Mouse (Mus musculus) cerebellum, adult 18-20 months (tissue): ENCODE results near the gene Osbpl6.
"Not testable (repeated sequence)": the region's sequence is repeated elsewhere in the genome, so short reads cannot be mapped to it uniquely, and the experiment has no call there.

Experiments used
- DNase-seq, 2 experiments: peaks; one replicate each; pipeline ENCODE4 v3.0.0; 2021

Gene Osbpl6

DNA sequence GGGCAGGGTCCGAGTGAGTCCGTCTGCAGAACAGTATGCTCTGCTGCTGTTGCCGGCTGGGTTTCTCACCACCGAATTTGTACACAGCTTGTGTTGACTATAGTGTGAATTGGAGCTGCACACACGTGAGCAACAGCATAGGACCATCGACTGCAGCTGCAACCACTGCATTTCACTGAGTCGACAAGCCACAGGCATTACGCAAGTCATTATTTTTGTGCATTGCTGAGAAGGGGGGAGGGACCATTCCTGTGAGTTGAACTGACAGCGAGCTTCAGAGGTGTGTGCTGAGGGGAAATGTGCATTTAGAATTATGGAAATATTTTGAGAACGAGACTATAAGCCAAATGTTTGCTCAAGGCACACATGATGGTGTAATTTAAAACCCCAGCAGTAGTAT is 165.2 kb downstream of the Osbpl6 start:
- no peak for DNase-seq

DNA sequence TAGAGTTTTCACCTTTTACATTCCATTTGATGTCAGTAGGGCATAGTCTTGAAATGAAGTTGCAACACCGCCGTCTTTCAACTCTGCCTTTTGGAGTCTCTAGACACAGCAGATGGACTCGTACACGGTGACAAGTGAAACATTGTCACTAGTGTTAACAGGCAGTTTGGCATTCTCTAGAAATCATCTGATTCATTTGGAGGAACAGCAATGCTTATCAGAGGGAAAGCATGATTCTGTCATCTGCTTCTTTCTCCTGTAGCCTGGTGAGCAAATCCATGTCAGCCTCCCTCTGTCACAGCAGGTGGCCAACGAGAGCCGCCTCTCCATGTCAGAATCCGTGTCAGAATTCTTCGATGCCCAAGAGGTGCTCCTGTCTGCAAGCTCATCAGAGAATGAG is 172.6 kb downstream of the Osbpl6 start:
- peak in 1 of 2 experiments; percentile 16 for DNase-seq

DNA sequence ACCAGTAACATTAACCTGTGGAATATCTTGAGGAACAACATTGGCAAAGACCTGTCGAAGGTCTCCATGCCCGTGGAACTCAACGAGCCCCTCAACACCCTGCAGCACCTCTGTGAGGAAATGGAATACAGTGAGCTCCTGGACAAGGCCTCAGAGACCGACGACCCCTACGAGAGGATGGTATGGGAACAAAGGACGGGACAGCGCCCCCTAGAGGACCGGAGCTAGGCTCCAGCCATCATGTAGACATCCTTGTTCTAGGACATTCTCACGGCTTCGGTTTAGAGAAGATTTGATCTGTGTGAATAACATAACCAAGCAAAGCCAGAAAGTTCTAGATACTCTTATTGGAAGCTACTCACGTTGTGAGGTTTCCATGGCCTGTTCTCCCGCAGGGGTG is 178.8 kb downstream of the Osbpl6 start:
- peak; percentile 12 to 29 for DNase-seq

DNA sequence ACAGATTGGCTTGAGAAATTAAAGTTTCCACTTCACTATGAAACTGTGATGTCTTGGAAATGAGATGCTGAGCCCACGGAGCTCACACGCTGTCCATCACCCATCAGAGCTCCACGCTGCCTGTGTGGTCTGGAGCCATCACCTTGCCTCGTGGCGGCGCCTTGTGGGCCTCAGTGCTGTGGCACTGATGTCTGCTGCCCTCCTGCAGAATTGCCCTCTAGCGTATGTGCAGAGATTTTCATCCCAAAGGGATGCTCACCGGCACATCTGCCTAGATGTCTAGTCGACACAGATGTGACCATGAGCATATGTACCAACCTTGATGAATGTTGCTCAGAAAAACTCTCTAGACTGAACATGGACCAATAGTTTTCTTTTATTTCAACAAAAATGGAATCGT is 180.6 kb downstream of the Osbpl6 start:
- DNase-seq = no peak

DNA sequence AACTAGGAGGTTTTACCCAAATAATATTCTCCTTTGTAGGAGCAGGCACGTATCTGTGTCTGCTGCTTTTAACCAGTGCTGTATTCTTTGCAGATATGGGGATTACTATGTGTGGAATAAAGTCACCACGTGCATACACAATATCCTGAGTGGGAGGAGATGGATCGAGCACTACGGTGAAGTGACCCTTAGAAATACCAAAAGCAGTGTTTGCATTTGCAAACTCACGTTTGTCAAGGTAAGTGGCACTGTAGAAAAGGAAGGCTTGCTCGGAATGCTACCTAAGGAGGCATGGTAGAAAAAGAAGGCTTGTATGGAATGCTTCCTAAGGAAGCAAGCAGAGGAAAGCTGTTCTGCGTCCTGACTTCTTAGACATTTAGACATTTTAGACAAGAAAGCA is 183.9 kb downstream of the Osbpl6 start:
- no peak for DNase-seq

DNA sequence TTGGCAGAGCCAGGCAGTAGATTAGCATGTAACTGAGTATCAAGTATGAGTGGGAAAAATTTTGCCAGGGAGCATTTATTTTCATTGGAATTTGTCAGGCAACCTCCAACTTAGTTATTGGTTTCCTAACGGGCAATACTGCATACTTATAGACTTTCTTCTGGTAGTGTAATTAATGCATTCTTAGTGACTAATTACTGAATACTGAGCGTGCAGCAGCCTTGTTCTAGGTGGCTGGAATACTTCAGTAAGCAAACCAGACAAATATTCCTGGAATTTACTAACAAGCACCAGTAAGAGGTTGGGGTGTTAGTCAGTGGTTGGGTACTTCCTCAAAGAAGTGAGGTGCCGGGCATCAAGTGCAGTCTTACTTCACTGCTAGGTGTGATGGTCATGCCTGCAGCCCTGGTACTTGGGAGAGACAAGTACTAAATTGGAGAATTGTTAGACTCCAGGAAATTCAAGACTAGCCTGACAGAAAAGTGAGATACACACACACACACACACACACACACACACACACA is 186.2 kb downstream of the Osbpl6 start:
- DNase-seq = no peak

DNA sequence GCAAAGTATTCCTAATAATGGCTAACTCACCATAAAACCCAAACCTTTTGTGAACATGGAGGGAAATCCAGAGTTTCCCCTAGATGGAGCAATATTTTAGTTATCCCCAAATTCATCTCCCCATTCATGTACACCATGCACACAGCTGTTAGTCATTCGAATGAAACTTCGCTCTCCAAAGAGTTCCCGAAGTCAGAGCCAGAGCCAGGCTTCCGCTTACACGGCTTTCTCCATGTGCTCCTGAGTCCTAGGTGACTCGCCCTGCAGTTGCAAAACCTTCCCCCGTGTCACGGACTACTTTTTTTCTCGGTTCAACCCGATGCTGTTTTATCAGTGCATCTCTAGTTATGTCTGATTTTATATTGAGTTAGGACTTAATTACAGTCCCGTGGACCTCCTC is 191.2 kb downstream of the Osbpl6 start:
- DNase-seq = no peak

DNA sequence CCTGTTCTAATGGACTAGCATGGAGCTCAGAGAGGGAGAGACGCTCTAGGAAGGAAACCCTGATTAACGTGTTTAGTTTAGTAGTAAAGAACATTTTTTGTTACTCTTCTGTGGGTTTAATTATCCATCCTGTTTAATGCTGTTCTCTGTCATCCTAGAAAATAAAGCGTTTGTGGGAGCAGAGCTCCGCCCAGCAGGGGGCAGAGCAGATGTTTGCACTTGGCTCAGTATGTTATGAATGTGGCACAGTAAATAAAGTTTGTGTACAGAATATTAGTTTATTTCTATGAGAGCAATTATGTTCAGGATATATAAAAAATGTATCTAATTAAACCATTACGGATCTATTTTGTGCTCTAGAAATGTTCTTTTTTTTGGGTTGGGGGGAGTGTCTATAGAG is 192.9 kb downstream of the Osbpl6 start:
- DNase-seq = no peak

DNA sequence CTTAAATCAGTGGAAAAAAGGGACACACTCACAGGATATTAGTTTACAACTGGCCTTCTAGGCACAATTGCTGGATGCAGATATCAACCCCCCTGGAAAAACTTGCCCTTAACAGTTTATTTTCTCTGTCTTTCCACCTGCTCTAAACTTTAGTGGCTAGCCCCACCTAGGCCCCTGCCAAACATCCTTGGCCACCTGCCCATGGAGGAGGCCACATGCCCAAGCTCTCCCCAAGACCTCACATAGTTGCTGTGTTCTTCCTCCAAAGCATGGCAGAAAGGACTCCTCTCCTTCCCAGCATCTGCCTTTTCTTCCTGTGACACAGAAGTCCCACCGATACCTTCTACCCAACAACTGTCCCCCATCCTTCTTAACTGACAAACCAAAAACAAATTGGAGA is 195.9 kb downstream of the Osbpl6 start:
- DNase-seq = peak in 1 of 2 experiments; percentile 10

DNA sequence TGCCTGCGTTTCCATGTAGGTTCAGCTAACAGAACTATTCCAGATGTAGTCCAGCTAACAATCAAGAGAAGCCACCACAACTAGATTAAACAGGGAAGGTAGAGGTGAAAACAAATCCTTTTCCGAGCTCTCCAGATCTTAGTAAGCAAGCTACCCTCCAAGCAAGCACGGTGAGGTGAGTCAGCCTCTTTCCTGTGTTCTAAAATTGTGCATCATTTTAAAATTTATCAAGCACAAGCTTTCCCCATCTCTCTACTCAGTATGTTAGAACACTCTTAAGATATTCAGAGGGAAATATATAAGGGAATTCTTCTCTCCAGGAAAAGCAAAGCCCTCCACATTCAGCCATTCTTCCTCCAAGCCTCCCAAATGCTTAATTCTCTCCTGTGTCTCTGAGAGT is 200.4 kb downstream of the Osbpl6 start:
- no peak for DNase-seq

DNA sequence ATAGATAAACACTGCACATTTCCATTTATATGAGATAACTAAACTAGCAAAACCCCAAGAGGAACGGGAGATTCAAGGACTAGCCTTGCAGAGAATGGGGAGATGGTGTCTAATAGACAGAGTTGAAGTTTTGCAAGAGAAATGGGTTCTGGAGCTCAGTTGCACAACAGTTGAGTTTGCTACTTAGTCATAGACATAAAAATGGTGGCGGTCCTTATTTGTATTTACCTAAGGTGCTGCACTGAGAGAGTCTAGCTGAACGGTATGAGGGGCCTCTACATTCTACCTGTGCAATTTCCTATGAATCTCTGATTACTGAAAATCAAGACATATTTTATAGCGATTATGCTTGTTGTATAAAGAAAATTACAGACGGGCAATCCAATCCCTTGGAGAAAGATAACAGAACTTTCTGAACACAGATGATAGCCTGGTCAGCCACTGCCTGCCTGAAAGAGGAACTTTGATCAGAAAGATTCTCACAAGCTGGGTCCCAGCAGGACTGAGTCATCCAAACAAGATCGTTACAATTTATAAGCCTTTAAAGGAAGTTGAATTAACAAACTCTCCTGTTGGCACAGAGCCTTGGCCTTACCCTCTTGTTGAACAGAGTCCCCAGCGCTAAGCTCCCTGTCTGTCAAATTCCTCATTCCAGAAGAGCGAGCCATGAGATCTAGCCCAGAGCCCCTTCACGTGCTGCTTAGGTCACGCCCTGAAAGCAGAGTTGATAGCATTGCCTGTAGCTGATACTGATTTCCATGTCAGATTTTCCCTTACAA is 204.2 kb downstream of the Osbpl6 start:
- no peak for DNase-seq

DNA sequence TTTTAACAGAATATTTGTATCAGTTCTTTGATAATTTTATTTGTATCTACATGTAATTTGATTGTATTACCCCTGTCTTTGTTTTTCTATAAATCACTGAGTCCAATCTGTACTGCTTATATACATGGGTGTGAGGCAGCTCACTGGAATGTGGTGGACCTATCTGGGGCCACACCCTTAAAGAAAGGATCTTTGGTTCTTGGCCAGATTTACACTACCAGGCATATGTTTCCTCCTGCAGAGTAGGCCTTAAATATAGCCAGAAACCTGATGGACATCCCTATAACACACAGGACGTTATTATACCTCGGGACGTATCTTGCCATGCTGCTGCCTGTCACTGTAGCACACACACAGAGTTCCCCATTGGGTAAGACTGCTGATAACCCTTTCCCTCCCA is 205.7 kb downstream of the Osbpl6 start:
- no peak for DNase-seq

DNA sequence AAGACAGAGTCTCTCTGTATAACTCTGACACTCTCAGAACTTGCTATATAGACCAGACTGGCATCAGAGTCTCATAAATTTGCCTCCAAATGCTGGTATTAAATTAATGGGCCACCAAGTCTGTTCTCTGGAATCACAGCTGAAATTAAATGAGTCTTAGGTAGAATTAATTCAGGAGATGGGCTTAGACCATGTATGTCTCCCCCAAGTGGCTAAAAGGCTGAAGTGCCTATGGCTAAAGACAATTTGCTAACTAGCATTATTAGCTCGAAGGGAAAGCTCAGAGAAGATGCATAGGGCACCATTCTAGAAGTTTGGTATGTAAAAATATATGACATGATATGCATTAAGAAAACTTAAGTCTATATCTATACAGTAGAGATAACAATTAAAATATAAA is 211.8 kb downstream of the Osbpl6 start:
- peak; percentile 55 to 62 for DNase-seq

DNA sequence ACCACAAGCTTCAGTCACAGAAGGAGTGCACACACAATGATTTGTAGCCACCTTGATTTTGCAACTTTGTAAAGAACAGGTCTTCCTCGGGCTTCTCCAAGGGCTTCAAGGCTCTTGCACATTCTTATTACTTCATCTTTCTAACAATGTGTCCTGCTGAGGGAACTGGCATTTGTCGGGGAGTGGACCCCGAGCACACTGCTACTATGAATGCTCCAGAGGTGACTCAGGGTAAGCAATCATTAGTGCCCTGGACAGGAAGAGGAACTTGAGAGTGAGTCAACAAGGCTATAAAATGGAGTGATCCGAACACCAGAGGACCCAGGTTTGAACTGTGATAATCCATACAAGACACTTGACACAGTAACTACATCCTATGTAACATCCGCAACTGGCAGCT is 213.9 kb downstream of the Osbpl6 start:
- DNase-seq = no peak

DNA sequence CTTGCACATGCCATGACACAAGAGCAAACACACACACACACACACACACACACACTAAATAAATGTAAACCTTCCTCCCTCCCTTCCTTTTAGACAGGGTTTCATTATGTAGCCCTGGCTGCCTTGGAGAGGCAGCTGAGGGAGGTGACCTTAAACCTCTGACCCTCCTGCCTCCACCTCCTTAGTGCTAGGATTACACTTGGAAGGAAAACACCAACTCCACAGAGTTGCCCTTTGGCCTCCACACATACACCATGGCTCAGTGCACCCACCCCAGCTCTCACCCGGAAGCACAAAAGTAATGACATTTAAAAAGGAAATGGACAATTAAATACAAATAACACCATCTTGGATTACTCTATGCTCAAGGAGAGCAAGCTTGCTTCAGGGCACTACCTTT is 215.4 kb downstream of the Osbpl6 start:
- no peak for DNase-seq

DNA sequence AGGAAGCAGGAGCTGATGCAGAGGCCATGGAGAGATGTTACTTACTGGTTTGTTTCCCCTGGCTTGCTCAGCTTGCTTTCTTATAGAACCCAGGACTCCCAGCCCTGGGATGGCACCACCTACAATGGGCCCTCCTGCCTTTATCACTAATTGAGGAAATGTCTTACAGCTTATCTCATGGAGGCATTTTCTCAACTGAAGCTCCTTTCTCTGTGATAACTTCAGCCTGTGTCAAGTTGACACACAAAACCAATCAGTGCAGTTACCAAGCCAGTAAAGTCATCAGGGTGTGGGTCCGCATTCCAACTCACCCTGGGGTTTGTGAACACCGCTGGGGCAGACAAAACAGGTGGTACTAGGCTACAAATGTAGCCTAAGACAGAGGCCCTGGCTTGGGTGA is 216.0 kb downstream of the Osbpl6 start:
- DNase-seq = not testable (repeated sequence)

DNA sequence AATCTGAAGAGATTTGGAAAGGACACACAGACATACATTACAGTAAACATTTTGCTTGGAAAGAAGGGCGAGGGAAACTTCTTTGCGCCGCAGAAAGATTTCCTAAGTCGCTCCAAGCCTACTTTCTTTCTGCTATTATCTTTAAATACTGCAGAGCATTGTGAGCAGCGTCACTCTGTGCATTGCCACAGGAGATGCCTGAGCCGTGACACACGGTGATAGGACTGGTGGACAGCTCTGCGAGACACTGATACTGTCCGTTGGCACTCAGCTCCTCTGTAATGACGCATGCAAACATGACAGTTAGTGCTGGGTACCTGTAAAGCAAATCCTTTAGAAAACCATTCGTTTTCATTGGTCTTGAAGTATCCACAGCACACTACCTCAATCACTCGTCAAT is 224.0 kb downstream of the Osbpl6 start:
- no peak for DNase-seq

DNA sequence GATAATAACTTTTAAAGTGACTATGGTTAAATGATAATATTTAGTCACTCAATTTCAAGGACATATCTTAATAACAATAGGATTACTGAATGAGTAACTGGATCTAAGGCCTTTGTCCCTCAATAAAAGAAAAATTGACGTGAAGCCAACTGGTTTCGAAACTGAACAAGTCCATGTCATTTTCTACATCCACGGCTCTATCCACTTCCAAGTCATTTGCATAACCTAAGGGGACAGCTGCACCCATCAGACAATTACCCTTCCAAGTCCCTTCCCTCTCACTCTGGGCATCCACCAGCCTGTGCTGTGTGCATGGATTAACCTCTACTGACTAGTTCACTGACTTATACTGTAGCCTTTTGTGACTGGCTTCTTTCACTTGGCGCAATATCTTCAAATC is 225.3 kb downstream of the Osbpl6 start:
- no peak for DNase-seq

DNA sequence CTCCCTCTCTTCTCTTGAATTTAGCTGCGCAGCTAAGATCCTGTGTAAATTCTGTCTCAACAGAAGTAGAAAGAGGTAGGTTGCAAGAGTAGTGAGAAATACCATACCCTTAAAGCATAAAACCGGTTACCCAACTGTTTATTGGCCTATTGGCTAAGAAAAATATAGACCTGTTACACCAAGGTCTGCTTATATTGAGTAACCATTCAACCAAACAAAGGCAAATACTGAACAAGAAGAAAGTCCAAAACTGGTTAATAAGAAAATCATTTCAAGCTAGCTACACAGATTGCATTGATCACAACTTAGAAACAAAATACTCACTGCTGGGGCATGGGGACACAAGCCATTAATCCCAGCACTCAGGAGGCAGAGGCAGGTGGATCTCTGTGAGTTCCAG is 233.3 kb downstream of the Osbpl6 start:
- DNase-seq = no peak

DNA sequence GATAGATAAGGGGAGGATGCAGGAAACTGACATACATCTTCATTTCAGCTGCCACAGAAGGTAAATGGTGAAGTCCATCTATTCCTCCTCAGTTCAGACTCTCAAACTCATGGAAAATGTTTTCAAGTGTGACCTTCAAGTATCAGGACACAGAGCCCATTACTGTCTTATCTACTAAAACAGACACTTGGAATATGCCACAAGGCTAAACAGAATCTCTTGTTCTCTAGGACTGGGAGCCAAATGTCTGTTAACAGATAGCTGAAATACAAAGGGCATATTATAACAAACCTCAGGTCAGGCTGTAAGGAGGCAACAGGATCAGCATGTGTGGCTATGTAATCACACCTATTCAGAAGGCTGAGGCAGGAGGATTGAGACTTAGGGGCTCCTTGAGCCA is 237.5 kb downstream of the Osbpl6 start:
- DNase-seq = no peak

DNA sequence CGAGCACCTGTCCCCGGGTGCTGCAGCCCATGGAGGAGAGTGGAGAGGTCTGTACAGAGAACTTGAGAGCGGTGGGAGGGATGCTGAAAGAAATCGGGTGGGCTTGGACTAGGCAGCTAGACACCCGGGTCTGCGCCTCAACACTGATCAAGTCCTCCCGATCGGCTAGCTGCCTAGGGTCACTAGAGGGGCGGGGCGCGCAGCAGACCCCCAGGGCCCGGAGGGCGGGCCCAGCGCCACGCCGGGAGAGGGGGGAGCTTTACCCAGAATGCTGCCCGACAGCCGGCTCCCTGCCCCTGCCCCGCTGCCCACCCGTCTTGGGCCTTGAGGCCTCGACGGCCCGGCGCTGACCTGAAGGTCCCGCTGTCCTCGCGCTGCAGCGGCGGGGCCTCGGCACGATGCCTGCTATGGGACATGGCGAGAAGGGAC is 241.1 kb downstream of the Osbpl6 start:
- DNase-seq = no peak

DNA sequence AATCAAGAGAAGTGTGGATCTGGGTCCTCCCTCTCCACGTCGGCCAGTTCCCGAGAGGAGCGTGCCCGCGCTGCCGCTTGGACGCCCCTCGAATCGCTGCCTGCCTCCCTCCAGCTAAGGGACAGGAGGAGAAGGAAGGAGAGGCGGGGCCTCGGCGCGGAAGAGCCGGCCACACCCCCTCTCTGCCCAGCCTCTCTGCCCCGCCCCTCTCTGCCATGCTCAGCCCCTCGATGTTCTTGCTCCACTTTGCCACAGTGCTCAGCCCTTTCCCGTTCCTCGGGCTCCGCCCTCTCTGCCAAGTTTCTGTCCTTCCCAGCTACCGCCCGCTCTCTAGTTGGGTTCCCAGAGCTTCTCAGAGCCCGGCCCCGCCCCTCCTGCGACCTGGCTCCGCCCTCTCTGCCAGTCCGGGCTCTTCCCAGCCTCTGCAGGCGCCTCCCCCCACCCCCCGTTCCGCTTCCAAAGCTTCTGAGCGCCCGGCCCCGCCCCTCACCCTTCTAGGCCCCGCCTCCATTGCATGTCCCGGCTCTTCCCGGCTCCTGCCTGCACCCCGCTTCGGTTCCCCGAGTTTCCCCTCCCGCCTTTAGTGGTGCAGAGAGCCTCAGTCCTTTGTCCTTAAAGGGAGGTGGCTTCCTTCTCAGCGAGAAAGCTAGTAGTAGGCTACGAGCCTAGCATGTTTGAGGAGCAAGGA is 241.7 kb downstream of the Osbpl6 start, which contains the start of the genes Prkra and Pjvk:
Gene Prkra (minus strand): TSS at position 133 of the 688 bp plus-strand sequence.
Gene Pjvk (plus strand): TSS at position 594 of the 688 bp plus-strand sequence.
- DNase-seq = peak; percentile 98 to 99

DNA sequence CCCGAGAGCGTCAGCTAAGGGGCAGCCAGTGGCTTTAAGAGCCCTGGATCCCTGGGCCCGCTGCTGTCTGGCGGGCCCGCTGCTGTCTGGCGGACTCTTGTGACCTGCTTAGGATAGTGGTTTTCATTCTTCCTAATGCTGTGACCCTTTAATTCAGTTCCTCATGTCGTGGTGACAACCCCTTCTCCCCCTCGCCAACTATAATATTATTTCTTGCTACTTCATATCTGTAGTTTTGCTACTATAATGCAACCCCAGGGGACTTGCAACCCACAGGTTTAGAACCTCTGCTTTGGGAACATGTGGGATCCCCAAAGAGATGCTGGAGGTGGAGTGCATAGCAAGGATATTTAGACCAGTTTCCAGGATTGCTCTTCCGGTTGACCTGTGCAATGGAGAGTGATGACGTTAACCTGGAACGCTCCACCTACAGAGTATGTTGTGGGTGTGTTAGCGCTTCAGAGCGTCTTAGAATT is 242.4 kb downstream of the Osbpl6 start:
- peak; percentile 39 to 48 for DNase-seq
